Mouse (Mus musculus): Measurements from ENCODE around the gene Trim7. TPM values are rescaled to one million over a fixed set of nuclear protein-coding genes. Genes with fewer than 3 reads are reported as not detected.

Gene Trim7
- total and polyA plus RNA-seq, 3 experiments = 18.2 to 27.9 (median 18.4) TPM

DNA sequence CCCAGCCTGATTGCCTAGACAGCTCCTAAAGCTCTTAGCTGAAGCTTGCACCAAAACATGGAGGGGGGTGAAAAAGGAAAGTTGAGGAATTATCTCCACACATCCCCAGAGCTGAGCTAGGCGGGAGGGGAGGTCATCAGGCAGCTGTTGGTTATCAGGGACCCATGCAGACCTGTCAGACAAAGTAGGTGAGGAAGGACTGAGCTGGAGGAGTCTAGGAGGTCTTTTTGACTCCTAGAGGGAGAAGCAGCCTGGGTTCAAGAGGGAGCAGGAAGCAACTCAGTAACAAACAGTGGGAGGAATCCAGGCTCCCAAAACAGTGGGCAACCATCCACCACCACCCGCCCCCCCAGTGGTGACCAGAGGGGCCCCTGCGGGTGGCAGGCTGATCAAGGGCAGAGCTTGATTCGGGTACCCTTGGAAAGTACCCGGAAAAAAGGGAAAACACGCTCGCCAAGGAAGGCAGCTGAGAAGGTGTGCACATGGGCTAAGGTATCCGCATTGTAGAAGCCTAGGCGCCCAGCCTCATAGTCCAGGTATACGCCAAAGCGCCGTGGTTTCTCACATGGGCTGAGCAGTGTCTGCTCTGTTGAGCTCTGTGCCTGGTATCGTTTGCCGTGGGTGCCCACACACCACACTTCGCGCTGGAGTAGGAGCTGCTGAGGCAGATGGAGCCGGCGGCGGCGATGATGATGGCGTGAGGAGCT is 18.9 kb upstream of the Trim7 start:
- H3K4me3 ChIP-seq = no peak overlapping the region
- H3K9ac ChIP-seq (ENCODE audit: low read depth, low read length) = no peak overlapping the region
- intact Hi-C loops (cut with DNase I) = no loop called here
- no peaks in the 10 kb centered on the region for H3K27me3 ChIP-seq (ENCODE audit: control insufficient read depth, insufficient read depth, low read length)
- no peak for DNase-seq
- TF ChIP-seq CTCF (IDR thresholded peaks at IDR 0.05) (no peak), EP300 (IDR thresholded peaks at IDR 0.05; ENCODE audit: insufficient read depth, low read depth, low read length) (no peak), POLR2A (IDR thresholded peaks at IDR 0.05; ENCODE audit: insufficient read depth, low read depth, low read length) (no peak)
- H3K27ac ChIP-seq = no peak overlapping the region
- H3K4me1 ChIP-seq (ENCODE audit: control insufficient read depth, insufficient read depth, low read length) = peaks cover 5% of the 10 kb centered on the region
- 68% methylated on average over 21 of the region's 21 CpGs for WGBS
- no peaks in the 10 kb centered on the region for H3K79me2 ChIP-seq (replicated peaks; ENCODE audit: control insufficient read depth, insufficient read depth, low read length)
- H3K36me3 ChIP-seq (ENCODE audit: control insufficient read depth, insufficient read depth, low read length) = peaks cover 17% of the 10 kb centered on the region

DNA sequence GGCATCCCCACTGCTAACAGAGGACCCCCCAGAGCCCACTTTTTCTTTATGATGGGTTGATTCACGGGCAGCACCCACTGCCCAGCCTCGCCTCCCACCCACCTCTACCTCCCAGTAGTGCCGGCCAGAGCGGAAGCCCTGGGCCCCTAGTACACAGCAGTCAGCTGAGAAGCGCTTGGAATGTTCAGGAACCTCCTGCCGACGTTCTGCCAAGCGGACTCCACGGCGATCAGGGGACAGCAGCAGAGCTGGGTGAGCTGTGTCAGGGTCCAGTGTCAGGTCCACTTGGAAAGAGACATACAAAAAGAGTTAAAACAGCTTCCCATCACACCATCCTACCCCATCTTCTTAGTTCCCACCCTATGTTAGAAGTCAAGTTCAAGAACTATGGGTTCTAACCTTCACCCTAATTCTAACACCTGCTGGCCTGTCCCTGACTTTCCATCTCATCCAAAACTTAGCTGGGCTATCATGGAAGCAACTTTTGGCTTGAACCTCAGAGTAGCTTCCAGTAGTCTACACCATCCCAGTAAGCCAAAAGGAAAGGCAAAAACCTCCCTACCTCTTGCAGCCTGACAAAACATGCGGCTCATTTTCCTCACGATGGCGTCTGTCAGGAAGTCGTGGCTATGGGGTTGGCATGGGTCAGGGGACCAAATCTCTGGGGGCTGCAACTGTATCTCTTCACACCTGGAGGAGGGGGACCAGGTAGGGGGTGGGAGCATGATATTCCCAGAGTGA is 18.2 kb upstream of the Trim7 start:
- no peak overlapping the region for H3K4me3 ChIP-seq
- peaks cover 2% of the 10 kb centered on the region; the same call in 1 of the 2 replicates for H3K4me1 ChIP-seq (ENCODE audit: control insufficient read depth, insufficient read depth, low read length)
- 49% methylated on average over 14 of the region's 14 CpGs for WGBS
- no peak overlapping the region for H3K9ac ChIP-seq (ENCODE audit: low read depth, low read length)
- no peak for DNase-seq
- intact Hi-C loops (cut with DNase I) = no loop called here
- no peaks in the 10 kb centered on the region for H3K79me2 ChIP-seq (replicated peaks; ENCODE audit: control insufficient read depth, insufficient read depth, low read length)
- H3K27me3 ChIP-seq (ENCODE audit: control insufficient read depth, insufficient read depth, low read length) = no peaks in the 10 kb centered on the region
- TF ChIP-seq EP300 (IDR thresholded peaks at IDR 0.05; ENCODE audit: insufficient read depth, low read depth, low read length) = no peak
- TF ChIP-seq POLR2A (IDR thresholded peaks at IDR 0.05; ENCODE audit: insufficient read depth, low read depth, low read length) = no peak
- no peak for TF ChIP-seq CTCF (IDR thresholded peaks at IDR 0.05)
- no peak overlapping the region for H3K27ac ChIP-seq
- H3K36me3 ChIP-seq (ENCODE audit: control insufficient read depth, insufficient read depth, low read length) = peaks cover 16% of the 10 kb centered on the region

DNA sequence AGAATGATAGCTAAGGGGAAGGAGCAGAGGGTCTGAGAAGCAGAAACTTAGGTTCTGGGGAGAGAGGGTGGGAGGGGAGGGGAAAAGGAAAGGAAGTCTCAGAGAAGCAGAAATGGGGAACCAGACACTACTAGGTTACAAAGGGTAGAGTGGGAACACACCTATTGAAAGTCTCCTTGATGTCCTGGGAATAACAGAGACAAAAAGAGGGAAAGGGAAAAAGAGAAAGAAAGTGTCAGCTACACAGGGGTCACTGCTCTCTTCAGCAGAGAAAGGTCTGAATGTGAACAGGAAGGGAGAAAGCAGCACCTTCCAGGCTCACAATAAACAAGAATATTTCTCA is 17.7 kb upstream of the Trim7 start:
- Histone ChIP-seq H3K4me3 (no peak overlapping the region), H3K9ac (ENCODE audit: low read depth, low read length) (no peak overlapping the region), H3K36me3 (ENCODE audit: control insufficient read depth, insufficient read depth, low read length) (peaks cover 13% of the 10 kb centered on the region), H3K27ac (no peak overlapping the region), H3K4me1 (ENCODE audit: control insufficient read depth, insufficient read depth, low read length) (peaks cover 2% of the 10 kb centered on the region; the same call in 1 of the 2 replicates), H3K79me2 (replicated peaks; ENCODE audit: control insufficient read depth, insufficient read depth, low read length) (no peaks in the 10 kb centered on the region), H3K27me3 (ENCODE audit: control insufficient read depth, insufficient read depth, low read length) (no peaks in the 10 kb centered on the region)
- DNase-seq = no peak
- intact Hi-C loops (cut with DNase I) = no loop called here
- TF ChIP-seq POLR2A (IDR thresholded peaks at IDR 0.05; ENCODE audit: insufficient read depth, low read depth, low read length) (no peak), CTCF (IDR thresholded peaks at IDR 0.05) (no peak), EP300 (IDR thresholded peaks at IDR 0.05; ENCODE audit: insufficient read depth, low read depth, low read length) (no peak)

DNA sequence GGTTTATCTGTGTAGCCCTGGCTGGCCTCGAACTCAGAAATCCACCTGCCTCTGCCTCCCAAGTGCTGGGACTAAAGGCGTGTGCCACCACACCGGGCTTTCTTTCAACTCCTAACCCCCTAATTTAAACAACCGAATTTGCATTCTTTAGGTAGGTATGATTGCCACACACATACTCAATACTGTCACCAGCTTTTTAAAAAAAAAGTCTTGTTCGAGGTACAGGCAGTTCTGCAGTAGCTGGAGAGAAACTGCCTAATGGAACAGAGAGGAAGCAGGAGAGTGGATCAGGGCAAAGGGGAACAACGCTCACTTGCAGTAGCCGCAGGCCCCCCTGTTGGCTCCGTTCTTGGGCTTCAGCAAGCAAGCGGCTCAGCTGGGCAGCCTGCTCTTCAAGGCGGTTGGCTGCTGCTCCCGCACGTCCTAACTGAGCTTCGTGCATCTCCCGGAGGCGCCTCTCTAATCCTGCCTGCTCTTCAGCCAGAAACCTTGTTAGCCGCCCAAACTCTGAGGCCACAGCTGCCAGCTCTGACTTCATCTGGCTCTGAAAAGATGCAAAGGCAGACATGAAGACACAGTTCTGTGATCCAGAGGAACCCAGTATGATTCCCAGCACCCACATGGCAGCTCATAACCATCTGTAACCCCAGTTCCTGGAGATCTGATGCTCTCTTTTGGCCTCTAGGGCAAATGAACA is 17.1 kb upstream of the Trim7 start:
- TF ChIP-seq CTCF (IDR thresholded peaks at IDR 0.05) = no peak
- TF ChIP-seq EP300 (IDR thresholded peaks at IDR 0.05; ENCODE audit: insufficient read depth, low read depth, low read length) = no peak
- no peak for TF ChIP-seq POLR2A (IDR thresholded peaks at IDR 0.05; ENCODE audit: insufficient read depth, low read depth, low read length)
- peaks cover 12% of the 10 kb centered on the region for H3K36me3 ChIP-seq (ENCODE audit: control insufficient read depth, insufficient read depth, low read length)
- WGBS = 56% methylated on average over 16 of the region's 16 CpGs
- intact Hi-C loops (cut with DNase I) = no loop called here
- peaks cover 2% of the 10 kb centered on the region; the same call in 1 of the 2 replicates for H3K4me1 ChIP-seq (ENCODE audit: control insufficient read depth, insufficient read depth, low read length)
- no peak overlapping the region; the same call in 1 of the 2 replicates for H3K27ac ChIP-seq
- no peaks in the 10 kb centered on the region for H3K79me2 ChIP-seq (replicated peaks; ENCODE audit: control insufficient read depth, insufficient read depth, low read length)
- no peak overlapping the region for H3K4me3 ChIP-seq
- no peaks in the 10 kb centered on the region for H3K27me3 ChIP-seq (ENCODE audit: control insufficient read depth, insufficient read depth, low read length)
- peak in 1 of 2 experiments; percentile 47 for DNase-seq
- H3K9ac ChIP-seq (ENCODE audit: low read depth, low read length) = no peak overlapping the region

DNA sequence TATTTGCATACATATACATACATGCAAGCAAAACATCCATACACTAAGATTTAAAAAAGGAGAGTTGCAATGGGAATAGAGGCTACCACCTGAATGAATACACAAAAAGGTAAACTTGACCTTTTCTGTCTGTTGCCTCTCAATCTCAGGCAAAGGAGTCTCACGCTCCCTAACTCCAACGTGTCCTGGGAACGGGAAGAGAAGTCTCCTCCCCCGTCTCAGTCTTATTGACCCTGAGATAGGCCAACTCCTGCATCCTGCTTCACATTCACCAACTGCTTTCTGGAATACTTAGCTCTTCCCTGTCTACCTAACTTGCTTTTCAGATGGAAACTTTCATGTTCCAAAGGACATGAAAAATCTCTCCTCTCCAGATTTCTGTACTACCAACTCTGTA is 16.5 kb upstream of the Trim7 start:
- Histone ChIP-seq H3K79me2 (replicated peaks; ENCODE audit: control insufficient read depth, insufficient read depth, low read length) (no peaks in the 10 kb centered on the region), H3K4me1 (ENCODE audit: control insufficient read depth, insufficient read depth, low read length) (peaks cover 2% of the 10 kb centered on the region; the same call in 1 of the 2 replicates), H3K27ac (no peak overlapping the region), H3K27me3 (ENCODE audit: control insufficient read depth, insufficient read depth, low read length) (no peaks in the 10 kb centered on the region), H3K36me3 (ENCODE audit: control insufficient read depth, insufficient read depth, low read length) (peaks cover 12% of the 10 kb centered on the region), H3K9ac (ENCODE audit: low read depth, low read length) (no peak overlapping the region), H3K4me3 (no peak overlapping the region)
- TF ChIP-seq POLR2A (IDR thresholded peaks at IDR 0.05; ENCODE audit: insufficient read depth, low read depth, low read length) = no peak
- no peak for TF ChIP-seq EP300 (IDR thresholded peaks at IDR 0.05; ENCODE audit: insufficient read depth, low read depth, low read length)
- no peak for TF ChIP-seq CTCF (IDR thresholded peaks at IDR 0.05)
- intact Hi-C loops (cut with DNase I) = no loop called here
- WGBS = 52% methylated on average over 4 of the region's 4 CpGs
- no peak for DNase-seq

Measured in heart, adult 2 months (tissue).